In genomic region chr1:159393070-159393699, GRCm38 (mm10) we compare ENCODE assay signal across 8 mouse cellular contexts.
DNase-seq lines count a peak whose midpoint lies in the region; ATAC-seq and TF ChIP-seq lines count a peak whose summit lies in the region.

No protein-coding gene starts in this region.

- peak; percentile 41 for DNase-seq in liver, adult 2 months (ENCODE audit: extremely low read depth, low read depth, low spot score)
- DNase-seq in liver, postnatal 0 days = no peak
- peak; percentile 50 for DNase-seq in embryonic facial prominence, embryonic 10.5 days (ENCODE audit: low spot score)
- DNase-seq in heart, postnatal 14 days = peak; percentile 37 to 40
- DNase-seq in layer of hippocampus, adult 9-11 months = peak; percentile 90
- peak; percentile 19 for DNase-seq in neural tube, embryonic 10.5 days (ENCODE audit: extremely low spot score, low spot score)
- DNase-seq in cerebellum, adult 18-20 months = no peak

- TF ChIP-seq EP300 in liver, postnatal 0 days (IDR thresholded peaks at IDR 0.05; ENCODE audit: low read depth) = no peak

- peaks cover 2% of the 10 kb centered on the region; the same call in 1 of the 2 replicates for H3K4me1 ChIP-seq in liver, adult 2 months (ENCODE audit: control insufficient read depth, insufficient read depth, low read length)
- H3K4me1 ChIP-seq in liver, postnatal 0 days (ENCODE audit: insufficient read depth) = no peaks in the 10 kb centered on the region
- H3K4me1 ChIP-seq in embryonic facial prominence, embryonic 10.5 days = peaks cover 16% of the 10 kb centered on the region

- no peak for TF ChIP-seq CTCF in liver, adult 2 months (IDR thresholded peaks at IDR 0.05; ENCODE audit: low read depth, low read length)
- no peak for TF ChIP-seq CTCF in liver, postnatal 0 days (IDR thresholded peaks at IDR 0.05; ENCODE audit: low read depth)

- ATAC-seq in liver, postnatal 0 days = no peak
- ATAC-seq in inflammation-experienced regulatory T-cells, adult 6 months = no peak

- 47% methylated on average over 6 of the region's 6 CpGs for WGBS in liver, adult 2 months
- WGBS in liver, postnatal 0 days (ENCODE audit: insufficient replicate concordance) = 40% methylated on average over 6 of the region's 6 CpGs
- WGBS in embryonic facial prominence, embryonic 10.5 days = 20% methylated on average over 6 of the region's 6 CpGs

- H3K27ac ChIP-seq in liver, adult 2 months (replicated peaks; ENCODE audit: insufficient read depth, low read depth, low read length) = peak overlapping the region; percentile 32
- no peak overlapping the region for H3K27ac ChIP-seq in liver, postnatal 0 days (ENCODE audit: low read depth)
- 0 out of 2 replicates have a peak overlapping the region, but pooled peaks have one; percentile 31 for H3K27ac ChIP-seq in embryonic facial prominence, embryonic 10.5 days (replicated peaks)

- no peaks in the 10 kb centered on the region for H3K36me3 ChIP-seq in liver, adult 2 months (ENCODE audit: control insufficient read depth, insufficient read depth, low read length)
- H3K36me3 ChIP-seq in liver, postnatal 0 days (replicated peaks; ENCODE audit: insufficient read depth, low read length) = no peaks in the 10 kb centered on the region
- H3K36me3 ChIP-seq in embryonic facial prominence, embryonic 10.5 days (replicated peaks) = no peaks in the 10 kb centered on the region

- H3K79me2 ChIP-seq in liver, adult 2 months (ENCODE audit: control insufficient read depth, insufficient read depth, low read length) = no peaks in the 10 kb centered on the region

- no peak overlapping the region for H3K4me2 ChIP-seq in liver, postnatal 0 days (ENCODE audit: low read depth, low read length)

- no peak for TF ChIP-seq POLR2A in liver, adult 2 months (IDR thresholded peaks at IDR 0.05; ENCODE audit: extremely low read depth, insufficient read depth, low read length)

- no peak overlapping the region for H3K9ac ChIP-seq in liver, adult 2 months (ENCODE audit: low read depth, low read length)
- H3K9ac ChIP-seq in liver, postnatal 0 days (replicated peaks) = no peak overlapping the region

- no peak overlapping the region for H3K4me3 ChIP-seq in liver, adult 2 months (ENCODE audit: insufficient read depth, low read depth, low read length)
- no peak overlapping the region for H3K4me3 ChIP-seq in liver, postnatal 0 days (ENCODE audit: low read depth, low read length)
- no peak overlapping the region for H3K4me3 ChIP-seq in embryonic facial prominence, embryonic 10.5 days

- H3K27me3 ChIP-seq in liver, adult 2 months (ENCODE audit: control insufficient read depth, insufficient read depth, low read length) = no peaks in the 10 kb centered on the region
- no peaks in the 10 kb centered on the region for H3K27me3 ChIP-seq in liver, postnatal 0 days (ENCODE audit: insufficient read depth, low read length)
- H3K27me3 ChIP-seq in embryonic facial prominence, embryonic 10.5 days (replicated peaks; ENCODE audit: low read depth, poor library complexity, severe bottlenecking) = no peaks in the 10 kb centered on the region

- intact Hi-C loops in heart, postnatal 14 days (cut with DNase I) = loop anchor here (10.0 kb wide), 2 partner anchors 482 to 792 kb away; no protein-coding TSS in a partner anchor

- H3K9me3 ChIP-seq in liver, postnatal 0 days (ENCODE audit: low read length) = no peaks in the 10 kb centered on the region
- no peaks in the 10 kb centered on the region for H3K9me3 ChIP-seq in embryonic facial prominence, embryonic 10.5 days

Comparison
In these comparisons a context has a peak if more than half of its experiments do, and no peak if none do; other contexts are left out.
1. DNase-seq: peak in liver, adult 2 months (single experiment), embryonic facial prominence, embryonic 10.5 days (single experiment), heart, postnatal 14 days (2 of 2), layer of hippocampus, adult 9-11 months (single experiment) and neural tube, embryonic 10.5 days (single experiment); none in liver, postnatal 0 days (single experiment) and cerebellum, adult 18-20 months (0 of 2).